Mouse (Mus musculus): ENCODE data around the gene Snx22.
A peak's percentile ranks its signal among the peaks of the same experiment; 100 is the strongest.

Snx22 gene

GRCm38 (mm10) chr9:66068971-66069391 is 538 bp downstream of the Snx22 start:
- DNase-seq (ENCODE audit: low read depth, low spot score), result peak; percentile 53

- no peak for DNase-seq (ENCODE audit: low read depth, low spot score)
Observed at GRCm38 (mm10) chr9:66068056-66068455, 1.5 kb downstream of the Snx22 start.

GRCm38 (mm10) chr9:66067542-66067941 is 2.0 kb downstream of the Snx22 start:
- peak; percentile 43 for DNase-seq (ENCODE audit: low read depth, low spot score)

GRCm38 (mm10) chr9:66066791-66067190 is 2.7 kb downstream of the Snx22 start:
- no peak for DNase-seq (ENCODE audit: low read depth, low spot score)

- no peak for DNase-seq (ENCODE audit: low read depth, low spot score)
Observed at GRCm38 (mm10) chr9:66064316-66064715, 5.2 kb downstream of the Snx22 start.

- DNase-seq (ENCODE audit: low read depth, low spot score), result no peak
Observed at GRCm38 (mm10) chr9:66063446-66063845, 6.1 kb downstream of the Snx22 start.

- no peak for DNase-seq (ENCODE audit: low read depth, low spot score)
Observed at GRCm38 (mm10) chr9:66061656-66062055, 7.9 kb downstream of the Snx22 start.

GRCm38 (mm10) chr9:66060986-66061385 is 8.5 kb downstream of the Snx22 start:
- no peak for DNase-seq (ENCODE audit: low read depth, low spot score)

GRCm38 (mm10) chr9:66060308-66060647 is 9.2 kb downstream of the Snx22 start:
- DNase-seq (ENCODE audit: low read depth, low spot score), result no peak

- DNase-seq (ENCODE audit: low read depth, low spot score), result peak; percentile 96
Observed at GRCm38 (mm10) chr9:66059583-66060307, 9.8 kb downstream of the Snx22 start, which contains the start of gene Ppib. Gene Ppib (plus strand): TSS chr9:66060222.

- DNase-seq (ENCODE audit: low read depth, low spot score), result no peak
Observed at GRCm38 (mm10) chr9:66053620-66054019, 15.9 kb downstream of the Snx22 start.

GRCm38 (mm10) chr9:66052731-66053130 is 16.8 kb downstream of the Snx22 start:
- DNase-seq (ENCODE audit: low read depth, low spot score), result no peak

GRCm38 (mm10) chr9:66051493-66051892 is 18.0 kb downstream of the Snx22 start:
- DNase-seq (ENCODE audit: low read depth, low spot score), result no peak

- no peak for DNase-seq (ENCODE audit: low read depth, low spot score)
Observed at GRCm38 (mm10) chr9:66049931-66050601, 19.5 kb downstream of the Snx22 start.

GRCm38 (mm10) chr9:66043241-66043640 is 26.3 kb downstream of the Snx22 start:
- no peak for DNase-seq (ENCODE audit: low read depth, low spot score)

- DNase-seq (ENCODE audit: low read depth, low spot score), result no peak
Observed at GRCm38 (mm10) chr9:66042331-66042730, 27.2 kb downstream of the Snx22 start.

GRCm38 (mm10) chr9:66040801-66041200 is 28.7 kb downstream of the Snx22 start:
- no peak for DNase-seq (ENCODE audit: low read depth, low spot score)

GRCm38 (mm10) chr9:66039290-66039689 is 30.2 kb downstream of the Snx22 start:
- DNase-seq (ENCODE audit: low read depth, low spot score), result no peak

- DNase-seq (ENCODE audit: low read depth, low spot score), result no peak
Observed at GRCm38 (mm10) chr9:66038581-66038980, 30.9 kb downstream of the Snx22 start.

- no peak for DNase-seq (ENCODE audit: low read depth, low spot score)
Observed at GRCm38 (mm10) chr9:66038082-66038481, 31.4 kb downstream of the Snx22 start.

- DNase-seq (ENCODE audit: low read depth, low spot score), result no peak
Observed at GRCm38 (mm10) chr9:66020601-66021000, 48.9 kb downstream of the Snx22 start.
